Mouse (Mus musculus) C2C12 (cell line): ENCODE measurements around the gene Barhl1. TPM values are rescaled to one million over a fixed set of nuclear protein-coding genes. Genes with fewer than 3 reads are reported as not detected.

Experiments used
- H3K27me3 ChIP-seq: one replicate; pipeline ENCODE4 v1.6.1; 2011; ENCODE audit not compliant: control insufficient read depth, insufficient read depth, insufficient read length
- H3K36me3 ChIP-seq: one replicate; pipeline ENCODE4 v1.6.1; 2011; ENCODE audit not compliant: control insufficient read depth, insufficient read depth
- H3K4me3 ChIP-seq: one replicate; pipeline ENCODE4 v1.5.1; 2011; ENCODE audit warnings: mild to moderate bottlenecking, control low read depth; ENCODE audit not compliant: poor library complexity, insufficient read depth, severe bottlenecking
- H3K79me2 ChIP-seq: one replicate; pipeline ENCODE4 v1.6.1; 2011; ENCODE audit not compliant: control insufficient read depth, insufficient read depth
- H3K79me3 ChIP-seq: one replicate; pipeline ENCODE4 v1.6.1; 2011; ENCODE audit warnings: low read depth, control low read depth
- H3ac ChIP-seq: one replicate; pipeline ENCODE3; 2011; ENCODE audit warnings: low read depth; ENCODE audit not compliant: control insufficient read depth, insufficient read length
- CEBPB ChIP-seq: IDR thresholded peaks from one replicate; pipeline ENCODE4 v1.6.1; 2011; ENCODE audit warnings: low read depth, mild to moderate bottlenecking, control low read depth, moderate library complexity
- CTCF ChIP-seq: IDR thresholded peaks from one replicate; pipeline ENCODE4 v1.5.1; 2011; ENCODE audit not compliant: control insufficient read depth, insufficient read depth, insufficient read length
- FOSL1 ChIP-seq: IDR thresholded peaks from one replicate; pipeline ENCODE4 v1.8.0; 2011; ENCODE audit warnings: mild to moderate bottlenecking, low read length; ENCODE audit not compliant: poor library complexity, insufficient read depth, severe bottlenecking
- MAX ChIP-seq: IDR thresholded peaks from one replicate; pipeline ENCODE4 v1.6.1; 2011; ENCODE audit warnings: mild to moderate bottlenecking, control low read depth
- MYOD1 ChIP-seq: IDR thresholded peaks from one replicate; pipeline ENCODE4 v1.6.1; 2011; ENCODE audit warnings: low read depth; ENCODE audit not compliant: control insufficient read depth, insufficient read length
- MYOG ChIP-seq: IDR thresholded peaks from one replicate; pipeline ENCODE4 v1.6.1; 2011; ENCODE audit not compliant: control insufficient read depth, insufficient read length; ENCODE audit errors: extremely low read depth
- USF1 ChIP-seq: IDR thresholded peaks from one replicate; pipeline ENCODE4 v1.6.1; 2011; ENCODE audit warnings: low read depth, mild to moderate bottlenecking, control low read depth, moderate library complexity
- polyA plus RNA-seq: library from polyadenylated mRNA; unstranded; fragments of >200 nt; fragmentation: generic; extraction: Trizol; gene quantifications from one replicate; pipeline ENCODE4 v1.2.1, GENCODE M21; 2012; ENCODE audit warnings: missing spikeins

Gene Barhl1
- polyA plus RNA-seq, 1 experiment: 0.01 TPM

GRCm38 (mm10) chr2:28910877-28911276 is 5.6 kb downstream of the Barhl1 start:
- Histone ChIP-seq H3K27me3 (no peaks in the 10 kb centered on the region), H3K79me2 (no peaks in the 10 kb centered on the region), H3ac (no peak overlapping the region), H3K4me3 (no peak overlapping the region), H3K79me3 (no peaks in the 10 kb centered on the region), H3K36me3 (peaks cover 8% of the 10 kb centered on the region)
- TF ChIP-seq MYOD1 (no peak), CEBPB (no peak), FOSL1 (no peak), MYOG (no peak), MAX (no peak), CTCF (no peak), USF1 (no peak)

GRCm38 (mm10) chr2:28909818-28910710 is 6.4 kb downstream of the Barhl1 start:
- TF ChIP-seq MAX: no peak
- no peak for TF ChIP-seq CEBPB
- no peak for TF ChIP-seq MYOD1
- TF ChIP-seq FOSL1: no peak
- TF ChIP-seq CTCF: no peak
- TF ChIP-seq USF1: no peak
- no peak for TF ChIP-seq MYOG
- Histone ChIP-seq H3K4me3 (no peak overlapping the region), H3K79me3 (no peaks in the 10 kb centered on the region), H3K27me3 (no peaks in the 10 kb centered on the region), H3K79me2 (no peaks in the 10 kb centered on the region), H3K36me3 (peaks cover 16% of the 10 kb centered on the region), H3ac (no peak overlapping the region)

DNA sequence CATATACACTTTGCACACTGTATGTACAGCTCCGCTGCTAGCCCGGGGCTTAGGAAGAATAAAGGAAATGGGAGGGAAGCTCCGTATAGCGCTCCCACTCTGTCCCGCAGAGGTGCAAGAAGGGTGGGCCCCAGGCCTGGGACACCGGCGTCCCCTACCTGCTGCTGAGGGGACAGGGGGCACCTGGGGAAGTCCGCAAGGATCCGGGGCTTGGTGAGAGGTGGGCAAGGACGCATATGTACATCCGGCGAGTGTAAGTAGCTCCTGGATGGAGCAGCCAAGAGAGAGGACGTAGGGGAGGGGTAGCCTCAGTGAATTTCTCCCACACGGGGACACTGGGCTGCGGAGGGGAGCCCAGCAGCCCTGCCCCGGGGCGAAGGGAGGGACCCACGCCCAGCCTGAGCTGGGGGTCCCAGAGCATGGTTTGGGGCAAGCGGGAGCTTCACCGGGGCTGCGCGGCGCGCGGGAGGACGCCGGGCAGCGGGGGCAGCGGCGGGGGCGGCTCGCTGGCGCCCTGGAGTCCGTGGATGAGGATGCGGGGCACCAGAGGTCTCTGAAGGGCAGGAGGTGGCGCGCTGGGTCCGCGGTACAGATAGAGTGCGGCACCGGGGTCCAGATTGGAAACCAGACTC is 7.2 kb downstream of the Barhl1 start:
- Histone ChIP-seq H3ac (no peak overlapping the region), H3K79me2 (no peaks in the 10 kb centered on the region), H3K79me3 (no peaks in the 10 kb centered on the region), H3K27me3 (no peaks in the 10 kb centered on the region), H3K4me3 (no peak overlapping the region), H3K36me3 (peaks cover 23% of the 10 kb centered on the region)
- TF ChIP-seq USF1 (no peak), FOSL1 (no peak), CEBPB (no peak), MYOD1 (no peak), MAX (no peak), MYOG (no peak), CTCF (no peak)

DNA sequence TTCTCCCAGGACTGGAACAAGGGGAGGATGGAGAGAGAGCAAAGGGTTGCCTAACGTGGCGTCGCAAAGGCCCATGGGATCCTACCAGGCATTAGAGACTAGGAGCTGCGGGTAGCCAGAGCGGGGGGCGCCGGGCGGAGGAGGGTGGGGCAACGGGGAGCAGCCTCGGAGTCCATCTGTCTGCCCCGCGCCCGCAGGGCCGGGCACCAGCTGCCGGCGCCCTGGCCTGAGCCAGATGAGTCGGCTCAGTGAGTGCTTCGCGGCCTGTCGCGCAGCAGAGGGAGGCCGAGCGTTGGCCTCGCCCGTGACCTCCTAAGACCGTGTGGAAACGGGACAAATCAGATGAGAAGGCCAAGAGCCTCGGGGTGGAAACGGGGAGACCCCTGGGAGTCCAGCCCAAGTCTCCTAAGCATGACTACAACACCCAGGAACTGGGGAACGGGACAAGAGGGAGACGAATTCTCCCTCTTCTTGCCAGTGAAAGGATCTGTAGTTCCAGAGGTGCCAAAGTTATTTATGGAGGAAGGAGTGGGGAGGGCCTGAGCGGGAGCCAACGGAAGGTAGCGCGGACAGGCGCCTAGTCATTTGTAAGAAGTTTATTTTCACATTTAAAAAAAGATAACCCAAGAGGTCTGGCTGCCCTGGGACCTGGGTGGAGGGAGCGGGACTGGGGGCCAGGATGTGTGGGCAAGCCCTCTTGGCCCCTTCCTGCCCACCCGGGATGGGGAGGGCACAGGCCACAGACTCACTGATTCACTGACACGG is 7.9 kb downstream of the Barhl1 start:
- H3K27me3 ChIP-seq: no peaks in the 10 kb centered on the region

GRCm38 (mm10) chr2:28907691-28908388 is 8.6 kb downstream of the Barhl1 start:
- no peak overlapping the region for H3ac ChIP-seq
- no peaks in the 10 kb centered on the region for H3K79me3 ChIP-seq
- H3K27me3 ChIP-seq: no peaks in the 10 kb centered on the region
- peaks cover 34% of the 10 kb centered on the region for H3K36me3 ChIP-seq
- no peaks in the 10 kb centered on the region for H3K79me2 ChIP-seq
- no peak overlapping the region for H3K4me3 ChIP-seq
- no peak for TF ChIP-seq MYOG
- TF ChIP-seq MAX: no peak
- TF ChIP-seq FOSL1: no peak
- no peak for TF ChIP-seq USF1
- no peak for TF ChIP-seq MYOD1
- no peak for TF ChIP-seq CEBPB
- TF ChIP-seq CTCF: no peak

More for the DNA sequence above, 7.9 kb downstream of the Barhl1 start:
- Histone ChIP-seq H3ac (no peak overlapping the region), H3K4me3 (no peak overlapping the region), H3K79me2 (no peaks in the 10 kb centered on the region), H3K79me3 (no peaks in the 10 kb centered on the region), H3K36me3 (peaks cover 29% of the 10 kb centered on the region)
- TF ChIP-seq CTCF (no peak), MYOG (no peak), CEBPB (no peak), USF1 (no peak), FOSL1 (no peak), MAX (no peak)
